Mouse (Mus musculus) hindbrain, embryonic 10.5 days (tissue): ENCODE measurements at regions not wholly inside any gene's neighbourhood (a gene's known extent, or its start where the extent isn't known, plus 50 kb on each side); places are given as distances from the start of the nearest gene placed in this dataset.
A peak's percentile ranks its signal among the peaks of the same experiment; 100 is the strongest.

Experiments used
- DNase-seq: peaks from one replicate; pipeline ENCODE4 v3.0.0-alpha.2; 2017; ENCODE audit warnings: low spot score
- H3K27ac ChIP-seq: fragments of 300-500 bp; sonication (generic); 2 replicates; pipeline ENCODE4 v1.5.1; 2016; ENCODE audit warnings: mild to moderate bottlenecking, moderate library complexity
- H3K27me3 ChIP-seq: fragments of 300-500 bp; sonication (generic); 2 replicates; pipeline ENCODE4 v1.6.1; 2016; ENCODE audit warnings: mild to moderate bottlenecking; ENCODE audit not compliant: poor library complexity, insufficient read depth, severe bottlenecking
- H3K36me3 ChIP-seq: fragments of 300-500 bp; sonication (generic); 2 replicates; pipeline ENCODE4 v1.6.1; 2016; ENCODE audit warnings: mild to moderate bottlenecking, moderate library complexity
- H3K4me1 ChIP-seq: fragments of 300-500 bp; sonication (generic); replicated peaks from 2 replicates; pipeline ENCODE4 v1.6.1; 2016; ENCODE audit warnings: mild to moderate bottlenecking
- H3K4me3 ChIP-seq: fragments of 300-500 bp; sonication (generic); 2 replicates; pipeline ENCODE4 v1.5.1; 2016; ENCODE audit warnings: mild to moderate bottlenecking, moderate library complexity
- H3K9me3 ChIP-seq: fragments of 300-500 bp; sonication (generic); 2 replicates; pipeline ENCODE4 v1.6.1; 2016; ENCODE audit warnings: mild to moderate bottlenecking, moderate library complexity
- WGBS: fragments of 180-500 bp; shearing (Covaris S2); methylation state at CpG from one replicate; pipeline ENCODE4 v1.1.7; 2016; 5-methylcytosine and 5-hydroxymethylcytosine counted together

DNA sequence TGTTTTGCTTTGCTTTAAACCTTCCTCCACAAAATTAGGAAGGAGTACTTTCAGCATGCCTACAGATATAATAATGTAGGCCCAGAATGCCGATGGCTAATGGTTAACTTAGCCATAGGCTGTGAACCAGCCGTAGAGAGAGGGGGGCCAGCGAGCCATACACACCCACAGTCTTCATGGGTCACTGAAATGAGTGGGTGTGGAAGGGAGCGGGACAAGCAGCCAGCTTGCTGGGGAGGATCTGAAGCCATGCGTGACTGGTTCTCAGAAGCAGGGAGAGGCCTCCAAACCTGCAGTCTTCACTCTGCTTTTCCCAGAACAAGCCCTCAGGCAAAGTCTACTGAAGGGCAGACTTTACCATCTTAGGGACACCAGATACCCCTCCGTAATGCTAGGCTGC, 50.8 kb upstream of the Ptpn13 start:
- H3K27me3 ChIP-seq, result 0 out of 2 replicates have a peak, but pooled peaks cover 4% of the 10 kb centered on the region
- no peaks in the 10 kb centered on the region for H3K9me3 ChIP-seq
- no peak overlapping the region for H3K27ac ChIP-seq
- DNase-seq, result no peak
- no peaks in the 10 kb centered on the region for H3K36me3 ChIP-seq
- H3K4me3 ChIP-seq, result no peak overlapping the region
- peaks cover 15% of the 10 kb centered on the region for H3K4me1 ChIP-seq
- 71% methylated on average over 6 of the region's 6 CpGs for WGBS

GRCm38 (mm10) chr5:103373089-103373488, 51.9 kb upstream of the Ptpn13 start:
- DNase-seq, result no peak
- 89% methylated on average over 4 of the region's 4 CpGs for WGBS
- H3K9me3 ChIP-seq, result no peaks in the 10 kb centered on the region

GRCm38 (mm10) chr5:103370456-103370855, 54.5 kb upstream of the Ptpn13 start:
- 90% methylated on average over 4 of the region's 4 CpGs for WGBS
- Histone ChIP-seq H3K4me1 (0 out of 2 replicates have a peak, but pooled peaks cover 4% of the 10 kb centered on the region), H3K27me3 (0 out of 2 replicates have a peak, but pooled peaks cover 4% of the 10 kb centered on the region), H3K9me3 (peaks cover 4% of the 10 kb centered on the region), H3K36me3 (no peaks in the 10 kb centered on the region), H3K27ac (no peak overlapping the region), H3K4me3 (no peak overlapping the region)
- DNase-seq, result no peak

More at GRCm38 (mm10) chr5:103373089-103373488, 51.9 kb upstream of the Ptpn13 start:
- Histone ChIP-seq H3K27me3 (0 out of 2 replicates have a peak, but pooled peaks cover 4% of the 10 kb centered on the region), H3K4me1 (peaks cover 15% of the 10 kb centered on the region), H3K27ac (no peak overlapping the region), H3K4me3 (no peak overlapping the region), H3K36me3 (no peaks in the 10 kb centered on the region)

- H3K27me3 ChIP-seq, result no peaks in the 10 kb centered on the region
- peaks cover 7% of the 10 kb centered on the region for H3K9me3 ChIP-seq
- H3K4me3 ChIP-seq, result no peak overlapping the region
- H3K36me3 ChIP-seq, result 0 out of 2 replicates have a peak, but pooled peaks cover 3% of the 10 kb centered on the region
- H3K27ac ChIP-seq, result no peak overlapping the region
- 80% methylated on average over 10 of the region's 10 CpGs for WGBS
- no peak for DNase-seq
- no peaks in the 10 kb centered on the region; the same call in 1 of the 2 replicates for H3K4me1 ChIP-seq
These were observed 56.0 kb upstream of the Ptpn13 start for GRCm38 (mm10) chr5:103368993-103369392.

DNA sequence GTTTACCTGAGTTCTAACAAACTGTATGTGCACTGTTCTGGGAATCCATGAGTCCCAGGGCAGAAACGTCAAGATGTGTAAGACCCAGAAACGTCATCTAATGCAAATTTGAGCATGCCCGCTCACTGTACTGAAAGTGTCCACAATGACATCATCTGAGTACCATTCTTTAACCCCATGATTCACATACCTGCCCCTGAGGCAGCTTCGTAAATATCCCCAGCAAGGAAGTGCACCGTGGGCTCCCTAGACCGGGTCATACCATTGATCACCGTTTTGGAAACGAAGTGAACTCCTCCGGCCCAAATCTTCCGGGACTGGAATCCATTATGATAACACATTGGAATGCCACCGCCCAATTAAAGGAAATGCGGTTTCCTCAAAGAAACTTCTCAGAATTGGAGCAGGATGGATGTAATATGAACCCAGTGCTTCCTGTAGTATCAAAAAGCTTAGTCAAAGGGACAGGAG, 57.8 kb upstream of the Ptpn13 start:
- no peak overlapping the region for H3K27ac ChIP-seq
- H3K36me3 ChIP-seq, result 0 out of 2 replicates have a peak, but pooled peaks cover 3% of the 10 kb centered on the region
- no peak overlapping the region for H3K4me3 ChIP-seq
- no peak for DNase-seq
- 83% methylated on average over 12 of the region's 12 CpGs for WGBS
- H3K9me3 ChIP-seq, result peaks cover 7% of the 10 kb centered on the region
- H3K4me1 ChIP-seq, result no peaks in the 10 kb centered on the region; the same call in 1 of the 2 replicates
- H3K27me3 ChIP-seq, result no peaks in the 10 kb centered on the region

DNA sequence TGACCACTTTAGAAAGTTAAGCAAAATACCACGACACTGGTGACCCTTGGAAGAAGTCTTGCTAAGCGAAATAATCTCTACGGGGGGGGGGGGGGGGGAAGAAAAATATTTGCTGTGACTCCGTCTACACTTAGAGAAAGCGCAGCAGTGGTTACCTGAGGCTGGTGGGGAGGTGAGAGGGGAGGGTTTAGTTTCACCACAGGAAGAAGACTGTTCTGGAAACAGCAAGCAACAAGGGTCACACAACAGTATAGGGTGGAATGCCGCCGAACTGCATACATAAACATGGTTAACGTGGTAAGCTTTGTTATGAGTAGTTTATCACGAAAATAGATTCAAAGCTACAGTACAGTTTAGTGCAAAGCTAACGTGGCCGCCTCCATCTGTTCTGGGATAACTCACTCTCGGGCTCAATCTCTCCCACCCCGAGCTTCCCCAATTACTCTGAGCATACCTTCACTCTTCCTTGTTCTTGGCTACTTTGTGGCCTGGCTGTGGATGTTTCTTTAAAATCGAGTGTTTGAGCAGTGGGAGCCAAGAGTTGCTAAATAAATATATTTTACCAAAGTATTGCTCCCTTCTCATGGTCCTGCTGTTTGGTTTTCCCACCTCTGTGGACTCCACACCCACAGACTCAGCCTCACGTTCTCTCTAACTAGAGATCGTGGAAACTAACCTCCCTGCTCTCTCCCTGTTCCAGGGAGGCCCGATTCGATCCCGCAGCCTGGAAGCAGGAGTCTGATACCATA, 59.1 kb upstream of the Ptpn13 start:
- 92% methylated on average over 19 of the region's 19 CpGs for WGBS
- Histone ChIP-seq H3K4me1 (no peaks in the 10 kb centered on the region; the same call in 1 of the 2 replicates), H3K4me3 (no peak overlapping the region), H3K9me3 (peaks cover 7% of the 10 kb centered on the region), H3K36me3 (0 out of 2 replicates have a peak, but pooled peaks cover 3% of the 10 kb centered on the region), H3K27me3 (no peaks in the 10 kb centered on the region), H3K27ac (no peak overlapping the region)
- no peak for DNase-seq

GRCm38 (mm10) chr5:103364791-103365699, 59.9 kb upstream of the Ptpn13 start:
- H3K27me3 ChIP-seq, result no peaks in the 10 kb centered on the region
- H3K27ac ChIP-seq, result no peak overlapping the region
- H3K36me3 ChIP-seq, result 0 out of 2 replicates have a peak, but pooled peaks cover 3% of the 10 kb centered on the region
- DNase-seq, result no peak
- WGBS, result 95% methylated on average over 21 of the region's 21 CpGs
- no peaks in the 10 kb centered on the region; the same call in 1 of the 2 replicates for H3K4me1 ChIP-seq
- H3K4me3 ChIP-seq, result no peak overlapping the region
- peaks cover 7% of the 10 kb centered on the region for H3K9me3 ChIP-seq

GRCm38 (mm10) chr5:103360775-103361247, 64.2 kb upstream of the Ptpn13 start:
- Histone ChIP-seq H3K27me3 (no peaks in the 10 kb centered on the region), H3K27ac (no peak overlapping the region), H3K4me1 (peaks cover 10% of the 10 kb centered on the region), H3K36me3 (0 out of 2 replicates have a peak, but pooled peaks cover 3% of the 10 kb centered on the region), H3K9me3 (peaks cover 7% of the 10 kb centered on the region), H3K4me3 (no peak overlapping the region)
- no peak for DNase-seq
- WGBS, result 85% methylated on average over 13 of the region's 13 CpGs

- peaks cover 2% of the 10 kb centered on the region for H3K9me3 ChIP-seq
- H3K27me3 ChIP-seq, result no peaks in the 10 kb centered on the region
- H3K4me3 ChIP-seq, result no peak overlapping the region
- DNase-seq, result no peak
- H3K27ac ChIP-seq, result no peak overlapping the region
- H3K36me3 ChIP-seq, result 0 out of 2 replicates have a peak, but pooled peaks cover 2% of the 10 kb centered on the region
- 86% methylated on average over 10 of the region's 10 CpGs for WGBS
- H3K4me1 ChIP-seq, result peaks cover 15% of the 10 kb centered on the region
These were observed 64.6 kb upstream of the Ptpn13 start for GRCm38 (mm10) chr5:103360360-103360759.

DNA sequence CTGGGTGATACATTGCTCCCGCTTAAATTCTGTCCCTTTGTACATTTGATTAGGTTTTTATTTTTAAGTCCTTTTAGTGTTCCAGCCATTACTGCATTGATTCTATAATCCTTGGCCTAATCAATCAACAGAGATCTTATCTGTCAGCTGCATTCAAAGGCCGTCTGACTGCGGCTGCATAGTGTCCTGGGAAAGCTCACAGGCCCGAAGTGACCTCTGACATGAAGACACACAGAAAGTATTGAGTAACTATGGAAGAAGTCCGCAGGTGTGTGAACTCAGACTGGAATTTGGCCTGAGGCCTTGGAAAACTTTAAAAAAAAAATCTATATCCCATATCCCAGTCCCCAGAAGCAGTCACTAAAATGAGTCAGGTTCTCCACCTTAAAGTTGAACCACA, 67.4 kb upstream of the Ptpn13 start:
- H3K9me3 ChIP-seq, result peaks cover under 1% of the 10 kb centered on the region; the same call in 1 of the 2 replicates
- WGBS, result 69% methylated on average over 5 of the region's 5 CpGs

GRCm38 (mm10) chr5:103356500-103356899, 68.5 kb upstream of the Ptpn13 start:
- 65% methylated on average over 6 of the region's 6 CpGs for WGBS

More for the DNA sequence above, 67.4 kb upstream of the Ptpn13 start:
- no peak overlapping the region for H3K27ac ChIP-seq
- no peaks in the 10 kb centered on the region for H3K27me3 ChIP-seq
- no peaks in the 10 kb centered on the region for H3K36me3 ChIP-seq
- peaks cover 25% of the 10 kb centered on the region for H3K4me1 ChIP-seq
- H3K4me3 ChIP-seq, result no peak overlapping the region
- no peak for DNase-seq

More at GRCm38 (mm10) chr5:103356500-103356899, 68.5 kb upstream of the Ptpn13 start:
- no peaks in the 10 kb centered on the region for H3K27me3 ChIP-seq
- H3K27ac ChIP-seq, result peak overlapping the region; percentile 84
- peak overlapping the region; percentile 39 for H3K4me3 ChIP-seq
- H3K4me1 ChIP-seq, result peaks cover 25% of the 10 kb centered on the region
- no peaks in the 10 kb centered on the region for H3K36me3 ChIP-seq
- H3K9me3 ChIP-seq, result peaks cover 11% of the 10 kb centered on the region
- DNase-seq, result peak; percentile 32
